Mouse (Mus musculus) bone marrow, adult 2 months (tissue): ENCODE results near the gene Arhgef10l.

ENCODE experiments used
- CTCF ChIP-seq: fragments of 200-500 bp; IDR thresholded peaks from 2 replicates; pipeline ENCODE4 v1.5.1; 2011; ENCODE audit warnings: low read length, control low read depth; ENCODE audit not compliant: control insufficient read depth, insufficient read depth
- POLR2A ChIP-seq: fragments of 200-500 bp; IDR thresholded peaks from 2 replicates; pipeline ENCODE4 v1.6.1; 2011; ENCODE audit warnings: low read depth, mild to moderate bottlenecking, control low read depth, low read length, borderline replicate concordance; ENCODE audit not compliant: control insufficient read depth

GRCm38 (mm10) chr4:140550670-140551069 lies 115.1 kb downstream of the Arhgef10l start:
- TF ChIP-seq POLR2A, result no peak
- TF ChIP-seq CTCF, result no peak
